Comparison of ENCODE assay signal across 7 mouse cellular contexts in the genomic region with DNA sequence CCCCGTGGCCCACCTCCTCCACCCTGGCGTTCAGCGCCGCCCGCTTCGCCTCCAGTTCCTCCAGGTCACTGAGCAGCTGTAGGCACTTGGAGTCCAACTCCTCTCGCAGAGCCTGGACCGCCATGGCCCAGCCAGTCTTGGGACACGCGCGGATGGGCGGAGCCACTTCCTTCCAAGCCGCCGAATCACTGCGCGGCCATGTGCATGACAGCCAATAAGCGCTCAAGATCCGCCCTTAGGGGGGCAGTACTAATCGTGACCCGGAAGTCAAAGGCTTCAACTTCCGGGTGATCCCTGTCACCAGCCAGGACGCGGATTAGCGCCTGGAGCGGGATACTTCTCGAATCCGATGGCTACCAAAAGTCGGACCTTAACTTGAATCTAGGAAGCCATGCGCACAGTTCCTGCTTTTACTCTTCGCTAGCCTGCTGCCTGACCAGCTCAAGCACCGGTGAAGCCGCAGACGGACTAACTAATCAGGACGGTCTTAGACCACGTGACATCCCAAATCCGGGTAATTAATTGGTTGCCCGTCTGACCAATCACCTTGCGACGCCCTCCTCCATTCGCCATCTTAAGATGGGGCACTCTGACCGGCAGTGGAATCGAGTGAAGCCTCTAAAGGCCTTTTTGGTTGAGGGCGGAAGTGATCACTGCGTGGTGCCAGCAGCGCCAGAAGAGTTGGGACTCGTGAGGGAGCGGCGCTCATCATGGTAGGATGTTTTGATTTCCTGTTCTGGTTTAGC. TPM values are rescaled to one million over a fixed set of nuclear protein-coding genes. Genes with fewer than 3 reads are reported as not detected.
DNase-seq lines count a peak whose midpoint lies in the region; ATAC-seq lines count a peak whose summit lies in the region.

A gene (minus strand): TSS at position 458 of the 746 bp plus-strand sequence.
A gene (plus strand): TSS at position 637 of the 746 bp plus-strand sequence.

- peak; percentile 96 for ATAC-seq in intestine, embryonic 15.5 days

- under 1% methylated on average over 48 of the region's 48 CpGs for WGBS in intestine, embryonic 15.5 days
- WGBS in midbrain, embryonic 10.5 days: under 1% methylated on average over 48 of the region's 48 CpGs

- H3K4me1 ChIP-seq in intestine, embryonic 15.5 days (replicated peaks): peaks cover 2% of the 10 kb centered on the region
- H3K4me1 ChIP-seq in midbrain, embryonic 10.5 days: peaks cover 25% of the 10 kb centered on the region

- DNase-seq in adrenal gland, adult 2 months: peak; percentile 95
- DNase-seq in embryo, embryonic 11.5 days (ENCODE audit: low read depth, low spot score): peak; percentile 97
- DNase-seq in gastrocnemius, postnatal 36 days: peak; percentile 90 to 92
- peak; percentile 95 to 98 for DNase-seq in left cerebral cortex, postnatal 25 days (ENCODE audit: low spot score in 2 of 2)
- peak; percentile 97 for DNase-seq in midbrain, embryonic 10.5 days (ENCODE audit: low spot score)
- peak; percentile 93 for DNase-seq in right cerebral cortex, postnatal 4 days

- H3K27me3 ChIP-seq in intestine, embryonic 15.5 days (replicated peaks): no peaks in the 10 kb centered on the region
- H3K27me3 ChIP-seq in midbrain, embryonic 10.5 days (ENCODE audit: low read depth, poor library complexity, severe bottlenecking): no peaks in the 10 kb centered on the region

- H3K4me2 ChIP-seq in intestine, embryonic 15.5 days (replicated peaks): peak within 1 kb of the TSS; percentile 75

- intact Hi-C loops in gastrocnemius, postnatal 36 days (cut with DNase I): no loop called here
- intact Hi-C loops in left cerebral cortex, postnatal 25 days (cut with DNase I): no loop called here

- peak within 1 kb of the TSS; percentile 62 for H3K9ac ChIP-seq in intestine, embryonic 15.5 days

- no peaks in the 10 kb centered on the region for H3K9me3 ChIP-seq in intestine, embryonic 15.5 days
- H3K9me3 ChIP-seq in midbrain, embryonic 10.5 days (replicated peaks): no peaks in the 10 kb centered on the region

- H3K27ac ChIP-seq in intestine, embryonic 15.5 days: peak within 1 kb of the TSS; percentile 68; the same call in 1 of the 2 replicates
- peak within 1 kb of the TSS; percentile 87 for H3K27ac ChIP-seq in midbrain, embryonic 10.5 days (replicated peaks)

- peak within 1 kb of the TSS; percentile 63 for H3K4me3 ChIP-seq in intestine, embryonic 15.5 days (replicated peaks)
- H3K4me3 ChIP-seq in midbrain, embryonic 10.5 days: peak within 1 kb of the TSS; percentile 83

- H3K36me3 ChIP-seq in intestine, embryonic 15.5 days: peaks cover 17% of the 10 kb centered on the region
- H3K36me3 ChIP-seq in midbrain, embryonic 10.5 days: peaks cover 40% of the 10 kb centered on the region

RNA-seq across cellular contexts. Expression of the first gene that starts in this region (rescaled TPM):
- total RNA-seq in adrenal gland, adult 2 months (2021): 10 to 100 TPM; 13.5 to 16.6 TPM
- polyA plus RNA-seq in adrenal gland, adult 2 months (2012; rRNA removed): 14.0 and 16.6 TPM in 2 replicates
- 10 to 100 TPM in 1 of 2 experiments, 1 to 10 TPM in 1; 8.3 to 10.2 TPM for total RNA-seq in gastrocnemius, postnatal 36 days (2021)
- 60.9 and 61.9 TPM in 2 replicates for polyA plus RNA-seq in intestine, embryonic 15.5 days (2015; fragmentation: Nextera tagmentation; extraction: Ambion mirVana)
- 10 to 100 TPM; 14.3 to 16.5 TPM for total RNA-seq in left cerebral cortex, postnatal 25 days (2021)
- 80.1 and 82.0 TPM in 2 replicates for polyA plus RNA-seq in midbrain, embryonic 10.5 days (2016; fragmentation: Nextera tagmentation; extraction: Ambion mirVana)

RNA-seq across cellular contexts. Expression of the second gene that starts in this region (rescaled TPM):
- 10 to 100 TPM; 60.7 to 76.7 TPM for total RNA-seq in adrenal gland, adult 2 months (2021)
- polyA plus RNA-seq in adrenal gland, adult 2 months (2012; rRNA removed): 36.1 and 38.1 TPM in 2 replicates
- 10 to 100 TPM; 12.0 to 12.6 TPM for total RNA-seq in gastrocnemius, postnatal 36 days (2021)
- polyA plus RNA-seq in intestine, embryonic 15.5 days (2015; fragmentation: Nextera tagmentation; extraction: Ambion mirVana): 109 and 113 TPM in 2 replicates
- total RNA-seq in left cerebral cortex, postnatal 25 days (2021): 10 to 100 TPM; 29.1 to 35.1 TPM
- polyA plus RNA-seq in midbrain, embryonic 10.5 days (2016; fragmentation: Nextera tagmentation; extraction: Ambion mirVana): 97.8 and 114 TPM in 2 replicates

Comparison
In these comparisons a context has a peak if more than half of its experiments do, and no peak if none do; other contexts are left out.
1. Peak in every context shown above with its lines: DNase-seq, ATAC-seq, H3K4me3 ChIP-seq and H3K27ac ChIP-seq.